Mouse (Mus musculus) neural tube, embryonic 10.5 days (tissue): ENCODE results near the gene Edem2.
A peak's percentile ranks its signal among the peaks of the same experiment; 100 is the strongest.
"Not testable (repeated sequence)": the region's sequence is repeated elsewhere in the genome, so short reads cannot be mapped to it uniquely, and the experiment has no call there.

Source experiments
- DNase-seq: peaks from one replicate; pipeline ENCODE4 v3.0.0-alpha.2; 2017; ENCODE audit warnings: low spot score; ENCODE audit errors: extremely low spot score

Gene Edem2

GRCm38 (mm10) chr2:155736936-155737335, 7.7 kb upstream of the Edem2 start:
- no peak for DNase-seq

- not testable (repeated sequence) for DNase-seq
Observed at GRCm38 (mm10) chr2:155735766-155736165, 6.5 kb upstream of the Edem2 start, which contains the start of gene Gm17581. TSS of gene Gm17581 (minus strand) at chr2:155735866.

GRCm38 (mm10) chr2:155735080-155735479, 5.8 kb upstream of the Edem2 start:
- no peak for DNase-seq

- no peak for DNase-seq
Observed at GRCm38 (mm10) chr2:155728742-155729141, 533 bp downstream of the Edem2 start.

- DNase-seq: no peak
Observed at GRCm38 (mm10) chr2:155727764-155728395, 1.4 kb downstream of the Edem2 start.

- no peak for DNase-seq
Observed at GRCm38 (mm10) chr2:155726302-155726701, 3.0 kb downstream of the Edem2 start.

- no peak for DNase-seq
Observed at GRCm38 (mm10) chr2:155724526-155724925, 4.7 kb downstream of the Edem2 start.

- no peak for DNase-seq
Observed at GRCm38 (mm10) chr2:155724036-155724435, 5.2 kb downstream of the Edem2 start.

GRCm38 (mm10) chr2:155720585-155720984, 8.7 kb downstream of the Edem2 start:
- no peak for DNase-seq

GRCm38 (mm10) chr2:155717082-155717990, 11.9 kb downstream of the Edem2 start:
- no peak for DNase-seq

- DNase-seq: no peak
Observed at GRCm38 (mm10) chr2:155710557-155710956, 18.7 kb downstream of the Edem2 start.

GRCm38 (mm10) chr2:155707251-155707650, 22.0 kb downstream of the Edem2 start:
- no peak for DNase-seq

- DNase-seq: no peak
Observed at GRCm38 (mm10) chr2:155703630-155704029, 25.6 kb downstream of the Edem2 start.

- DNase-seq: no peak
Observed at GRCm38 (mm10) chr2:155701399-155701919, 27.8 kb downstream of the Edem2 start.

GRCm38 (mm10) chr2:155698443-155698842, 30.8 kb downstream of the Edem2 start:
- DNase-seq: not testable (repeated sequence)

GRCm38 (mm10) chr2:155696851-155697250, 32.4 kb downstream of the Edem2 start:
- no peak for DNase-seq

- DNase-seq: peak; percentile 86
Observed at GRCm38 (mm10) chr2:155696091-155696558, 33.1 kb downstream of the Edem2 start.

- DNase-seq: no peak
Observed at GRCm38 (mm10) chr2:155695316-155695715, 34.0 kb downstream of the Edem2 start.

GRCm38 (mm10) chr2:155694564-155694963, 34.7 kb downstream of the Edem2 start:
- no peak for DNase-seq

- no peak for DNase-seq
Observed at GRCm38 (mm10) chr2:155693136-155693535, 36.1 kb downstream of the Edem2 start.

- peak; percentile 99 for DNase-seq
Observed at GRCm38 (mm10) chr2:155691723-155692493, 37.4 kb downstream of the Edem2 start, which contains the start of gene Trpc4ap. TSS of gene Trpc4ap (minus strand) at chr2:155692384.
